ENCODE assay signal across 9 mouse cellular contexts in genomic region chr5:136791204-136791603, GRCm38 (mm10).
DNase-seq lines count a peak whose midpoint lies in the region; ATAC-seq and TF ChIP-seq lines count a peak whose summit lies in the region.
"Had no signal": no experiment of that assay in that cellular context is flagged by ENCODE, and none has a peak within 500 bp of the region (broad histone marks: within the 10 kb centered on the region; RNA-seq: fewer than 3 reads in every experiment).

No protein-coding gene starts in this region.

- WGBS in stomach, embryonic 15.5 days = 59% methylated on average over 3 of the region's 3 CpGs
- WGBS in stomach, postnatal 0 days = 64% methylated on average over 3 of the region's 3 CpGs
- WGBS in hindbrain, embryonic 11.5 days = 65% methylated on average over 3 of the region's 3 CpGs
- 68% methylated on average over 3 of the region's 3 CpGs for WGBS in midbrain, embryonic 11.5 days

- no peak for TF ChIP-seq EP300 in stomach, postnatal 0 days (optimal IDR thresholded peaks at IDR 0.05)

- ATAC-seq in stomach, embryonic 15.5 days (ENCODE audit: insufficient read depth, low FRiP score, low read depth) = no peak
- no peak for ATAC-seq in stomach, postnatal 0 days (ENCODE audit: low FRiP score, low TSS enrichment)
- peak; percentile 57; the same call in 1 of the 2 replicates for ATAC-seq in hindbrain, embryonic 11.5 days (ENCODE audit: low FRiP score)
- peak; percentile 50 for ATAC-seq in midbrain, embryonic 11.5 days (ENCODE audit: low FRiP score)
- no peak for ATAC-seq in cerebellum, adult (ENCODE audit: insufficient number of reproducible peaks, low FRiP score, low TSS enrichment)

- no peak overlapping the region for H3K4me3 ChIP-seq in stomach, embryonic 15.5 days (replicated peaks)
- no peak overlapping the region for H3K4me3 ChIP-seq in stomach, postnatal 0 days (ENCODE audit: low read depth, low read length)
- H3K4me3 ChIP-seq in hindbrain, embryonic 11.5 days (ENCODE audit: low read depth, low read length) = no peak overlapping the region
- H3K4me3 ChIP-seq in midbrain, embryonic 11.5 days (ENCODE audit: low read depth, low read length) = no peak overlapping the region
- H3K4me3 ChIP-seq: heart, embryonic 13.5 days; layer of hippocampus, adult 2 months had no signal

- H3K4me2 ChIP-seq in stomach, embryonic 15.5 days = peak overlapping the region; percentile 8; the same call in 1 of the 2 replicates
- no peak overlapping the region for H3K4me2 ChIP-seq in stomach, postnatal 0 days (replicated peaks; ENCODE audit: low read depth)
- no peak overlapping the region for H3K4me2 ChIP-seq in hindbrain, embryonic 11.5 days (replicated peaks; ENCODE audit: low read depth, low read length)
- H3K4me2 ChIP-seq in midbrain, embryonic 11.5 days = no peak overlapping the region
- H3K4me2 ChIP-seq: heart, embryonic 13.5 days had no signal

- no peaks in the 10 kb centered on the region for H3K4me1 ChIP-seq in stomach, embryonic 15.5 days
- H3K4me1 ChIP-seq in stomach, postnatal 0 days (replicated peaks; ENCODE audit: control insufficient read depth, insufficient read depth) = no peaks in the 10 kb centered on the region
- no peaks in the 10 kb centered on the region; the same call in 1 of the 2 replicates for H3K4me1 ChIP-seq in hindbrain, embryonic 11.5 days (replicated peaks; ENCODE audit: control insufficient read depth, insufficient read depth, low read length)
- H3K4me1 ChIP-seq in midbrain, embryonic 11.5 days (ENCODE audit: control insufficient read depth, insufficient read depth, low read length) = no peaks in the 10 kb centered on the region

- no peaks in the 10 kb centered on the region for H3K27me3 ChIP-seq in stomach, embryonic 15.5 days (replicated peaks)
- no peaks in the 10 kb centered on the region for H3K27me3 ChIP-seq in stomach, postnatal 0 days (ENCODE audit: control insufficient read depth, insufficient read depth, low read length)
- no peaks in the 10 kb centered on the region for H3K27me3 ChIP-seq in hindbrain, embryonic 11.5 days (ENCODE audit: control insufficient read depth, insufficient read depth, low read length)
- no peaks in the 10 kb centered on the region for H3K27me3 ChIP-seq in midbrain, embryonic 11.5 days (ENCODE audit: control insufficient read depth, insufficient read depth, low read length)
- H3K27me3 ChIP-seq: heart, embryonic 13.5 days had no signal

- no peak overlapping the region for H3K9ac ChIP-seq in stomach, embryonic 15.5 days
- H3K9ac ChIP-seq in stomach, postnatal 0 days (ENCODE audit: low read length) = no peak overlapping the region
- H3K9ac ChIP-seq in hindbrain, embryonic 11.5 days (ENCODE audit: low read depth, low read length) = no peak overlapping the region
- no peak overlapping the region for H3K9ac ChIP-seq in midbrain, embryonic 11.5 days (ENCODE audit: low read length)
- H3K9ac ChIP-seq: heart, embryonic 13.5 days had no signal

- H3K36me3 ChIP-seq in stomach, embryonic 15.5 days = no peaks in the 10 kb centered on the region
- no peaks in the 10 kb centered on the region for H3K36me3 ChIP-seq in stomach, postnatal 0 days (ENCODE audit: control insufficient read depth, insufficient read depth, low read length)
- H3K36me3 ChIP-seq in hindbrain, embryonic 11.5 days (ENCODE audit: control insufficient read depth, insufficient read depth, low read length) = no peaks in the 10 kb centered on the region
- H3K36me3 ChIP-seq in midbrain, embryonic 11.5 days (ENCODE audit: control insufficient read depth, insufficient read depth, low read length) = no peaks in the 10 kb centered on the region
- H3K36me3 ChIP-seq: heart, embryonic 13.5 days had no signal

- no peak overlapping the region for H3K27ac ChIP-seq in stomach, embryonic 15.5 days
- no peak overlapping the region for H3K27ac ChIP-seq in stomach, postnatal 0 days (replicated peaks)
- H3K27ac ChIP-seq in hindbrain, embryonic 11.5 days (ENCODE audit: low read depth, low read length) = peak overlapping the region; percentile 30; the same call in 1 of the 2 replicates
- no peak overlapping the region for H3K27ac ChIP-seq in midbrain, embryonic 11.5 days (ENCODE audit: low read depth, low read length)
- H3K27ac ChIP-seq: heart, embryonic 13.5 days; layer of hippocampus, adult 2 months had no signal

- H3K9me3 ChIP-seq in stomach, embryonic 15.5 days = no peaks in the 10 kb centered on the region
- no peaks in the 10 kb centered on the region for H3K9me3 ChIP-seq in stomach, postnatal 0 days (ENCODE audit: control insufficient read depth, low read length)
- H3K9me3 ChIP-seq in hindbrain, embryonic 11.5 days (ENCODE audit: control insufficient read depth, low read length) = no peaks in the 10 kb centered on the region
- H3K9me3 ChIP-seq in midbrain, embryonic 11.5 days (ENCODE audit: control insufficient read depth, low read length) = no peaks in the 10 kb centered on the region

- no peak for TF ChIP-seq CTCF in stomach, postnatal 0 days (IDR thresholded peaks at IDR 0.05; ENCODE audit: low read depth)

- intact Hi-C loops in left cerebral cortex, postnatal 10 days (cut with DNase I) = loop anchor here (1.0 kb wide), 1 partner anchor 90 kb away; no protein-coding TSS in a partner anchor

- DNase-seq in stomach, postnatal 0 days (ENCODE audit: low spot score) = no peak
- no peak for DNase-seq in hindbrain, embryonic 11.5 days (ENCODE audit: low spot score)
- no peak for DNase-seq in midbrain, embryonic 11.5 days (ENCODE audit: low spot score, missing footprints)
- DNase-seq in left cerebral cortex, postnatal 10 days (ENCODE audit: extremely low spot score in 1 of 2, low spot score in 2 of 2) = no peak
- no peak for DNase-seq in urinary bladder, postnatal 25 days (ENCODE audit: low spot score)

Comparison
In these comparisons a context has a peak if more than half of its experiments do, and no peak if none do; other contexts are left out.
1. ATAC-seq: peak in hindbrain, embryonic 11.5 days (single experiment) and midbrain, embryonic 11.5 days (single experiment); none in stomach, embryonic 15.5 days (single experiment), stomach, postnatal 0 days (single experiment) and cerebellum, adult (single experiment).